Mouse (Mus musculus): ENCODE data around the gene Gpx1. TPM values are rescaled to one million over a fixed set of nuclear protein-coding genes. Genes with fewer than 3 reads are reported as not detected.
A peak's percentile ranks its signal among the peaks of the same experiment; 100 is the strongest.

Gpx1 gene
- total RNA-seq, 2 experiments from 2014 or later = 104 to 106 TPM

GRCm38 (mm10) chr9:108337848-108338550, 704 bp upstream of the Gpx1 start:
- intact Hi-C loops (cut with DNase I) = no loop called here
- no peak for DNase-seq (ENCODE audit: low spot score in 2 of 2)

GRCm38 (mm10) chr9:108338551-108338885, 185 bp upstream of the Gpx1 start:
- DNase-seq (ENCODE audit: low spot score in 2 of 2) = no peak
- intact Hi-C loops (cut with DNase I) = no loop called here

- intact Hi-C loops (cut with DNase I) = no loop called here
These were observed 1.2 kb downstream of the Gpx1 start for GRCm38 (mm10) chr9:108339886-108340257.

GRCm38 (mm10) chr9:108340258-108341138, 1.8 kb downstream of the Gpx1 start:
- intact Hi-C loops (cut with DNase I) = no loop called here
- DNase-seq (ENCODE audit: low spot score in 2 of 2) = peak in 1 of 2 experiments; percentile 28

More at GRCm38 (mm10) chr9:108339886-108340257, 1.2 kb downstream of the Gpx1 start:
- no peak for DNase-seq (ENCODE audit: low spot score in 2 of 2)

- DNase-seq (ENCODE audit: low spot score in 2 of 2) = no peak
- intact Hi-C loops (cut with DNase I) = no loop called here
These were observed 2.4 kb downstream of the Gpx1 start for GRCm38 (mm10) chr9:108341139-108341475.

- no peak for DNase-seq (ENCODE audit: low spot score in 2 of 2)
- intact Hi-C loops (cut with DNase I) = no loop called here
These were observed 3.1 kb downstream of the Gpx1 start for GRCm38 (mm10) chr9:108341801-108342200.

GRCm38 (mm10) chr9:108342301-108342831, 3.7 kb downstream of the Gpx1 start:
- peak in 1 of 2 experiments; percentile 33 for DNase-seq (ENCODE audit: low spot score in 2 of 2)
- intact Hi-C loops (cut with DNase I) = no loop called here

- no peak for DNase-seq (ENCODE audit: low spot score in 2 of 2)
- intact Hi-C loops (cut with DNase I) = no loop called here
These were observed 4.6 kb downstream of the Gpx1 start for GRCm38 (mm10) chr9:108343331-108343730.

GRCm38 (mm10) chr9:108343835-108344234, 5.1 kb downstream of the Gpx1 start:
- intact Hi-C loops (cut with DNase I) = no loop called here
- no peak for DNase-seq (ENCODE audit: low spot score in 2 of 2)

GRCm38 (mm10) chr9:108344471-108344870, 5.8 kb downstream of the Gpx1 start:
- intact Hi-C loops (cut with DNase I) = no loop called here
- no peak for DNase-seq (ENCODE audit: low spot score in 2 of 2)

GRCm38 (mm10) chr9:108347024-108347423, 8.3 kb downstream of the Gpx1 start:
- intact Hi-C loops (cut with DNase I) = loop anchor here (1.0 kb wide), 1 partner anchor 41 kb away; the partner anchor contains the start of genes Rhoa and Tcta
- no peak for DNase-seq (ENCODE audit: low spot score in 2 of 2)

GRCm38 (mm10) chr9:108347540-108348289, 9.0 kb downstream of the Gpx1 start, which contains the start of gene Usp4:
Usp4 (plus strand) TSS chr9:108347853.
- intact Hi-C loops (cut with DNase I) = loop anchor here (1.0 kb wide), 1 partner anchor 41 kb away; the partner anchor contains the start of genes Rhoa and Tcta

GRCm38 (mm10) chr9:108348290-108348680, 9.6 kb downstream of the Gpx1 start:
- intact Hi-C loops (cut with DNase I) = no loop called here
- no peak for DNase-seq (ENCODE audit: low spot score in 2 of 2)

More at GRCm38 (mm10) chr9:108347540-108348289, 9.0 kb downstream of the Gpx1 start, which contains the start of gene Usp4:
- peak; percentile 90 to 92 for DNase-seq (ENCODE audit: low spot score in 2 of 2)

GRCm38 (mm10) chr9:108349727-108350126, 11.0 kb downstream of the Gpx1 start:
- intact Hi-C loops (cut with DNase I) = no loop called here
- DNase-seq (ENCODE audit: low spot score in 2 of 2) = no peak

- no peak for DNase-seq (ENCODE audit: low spot score in 2 of 2)
- intact Hi-C loops (cut with DNase I) = no loop called here
These were observed 39.5 kb downstream of the Gpx1 start for GRCm38 (mm10) chr9:108378234-108378633.

GRCm38 (mm10) chr9:108378736-108379135, 40.0 kb downstream of the Gpx1 start:
- DNase-seq (ENCODE audit: low spot score in 2 of 2) = no peak
- intact Hi-C loops (cut with DNase I) = no loop called here

- intact Hi-C loops (cut with DNase I) = no loop called here
- DNase-seq (ENCODE audit: low spot score in 2 of 2) = no peak
These were observed 40.6 kb downstream of the Gpx1 start for GRCm38 (mm10) chr9:108379294-108379693.

- no peak for DNase-seq (ENCODE audit: low spot score in 2 of 2)
- intact Hi-C loops (cut with DNase I) = no loop called here
These were observed 42.7 kb downstream of the Gpx1 start for GRCm38 (mm10) chr9:108381382-108381781.

GRCm38 (mm10) chr9:108385006-108385405, 46.3 kb downstream of the Gpx1 start:
- no peak for DNase-seq (ENCODE audit: low spot score in 2 of 2)
- intact Hi-C loops (cut with DNase I) = no loop called here

GRCm38 (mm10) chr9:108386816-108387215, 48.1 kb downstream of the Gpx1 start:
- no peak for DNase-seq (ENCODE audit: low spot score in 2 of 2)
- intact Hi-C loops (cut with DNase I) = no loop called here

All from left cerebral cortex, postnatal 25 days (tissue).